ENCODE assay signal across 14 mouse cellular contexts in the genomic region with DNA sequence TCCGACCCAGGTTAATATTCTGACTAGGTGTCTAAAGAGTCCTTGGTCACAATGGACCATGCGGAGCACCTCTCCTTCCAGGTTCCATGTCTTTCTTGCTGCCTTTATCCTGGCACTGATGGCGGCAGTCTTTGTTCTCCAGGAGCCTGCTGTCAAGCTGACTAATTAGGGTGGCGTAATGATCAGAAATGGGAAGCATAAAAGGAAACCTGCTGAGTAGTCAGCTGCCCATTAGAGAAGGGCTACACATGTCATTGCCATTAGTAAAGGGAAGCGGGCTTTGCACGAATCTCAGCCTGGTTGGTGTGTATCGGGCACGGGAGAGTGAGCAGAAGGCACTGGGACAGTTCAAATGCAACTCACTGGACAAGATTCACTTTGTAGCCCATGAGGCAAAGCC.
DNase-seq lines count a peak whose midpoint lies in the region; ATAC-seq lines count a peak whose summit lies in the region.
"Had no signal": no experiment of that assay in that cellular context is flagged by ENCODE, and none has a peak within 500 bp of the region (broad histone marks: within the 10 kb centered on the region; RNA-seq: fewer than 3 reads in every experiment).

No protein-coding gene starts in this region.

- H3K9ac ChIP-seq in hindbrain, embryonic 12.5 days, result no peak overlapping the region
- H3K9ac ChIP-seq: heart, embryonic 13.5 days; liver, embryonic 14.5 days had no signal

- no peak overlapping the region for H3K4me2 ChIP-seq in hindbrain, embryonic 12.5 days (replicated peaks)
- H3K4me2 ChIP-seq: heart, embryonic 13.5 days had no signal

- 46% methylated on average over 8 of the region's 8 CpGs for WGBS in hindbrain, embryonic 12.5 days

- no peaks in the 10 kb centered on the region for H3K27me3 ChIP-seq in hindbrain, embryonic 12.5 days
- H3K27me3 ChIP-seq: heart, embryonic 13.5 days had no signal

- DNase-seq in left cerebral cortex, postnatal 4 days, result peak; percentile 35
- DNase-seq in left cerebral cortex, adult 9 months (ENCODE audit: low spot score in 2 of 2), result no peak
- peak; percentile 79 to 83 for DNase-seq in cerebellum, postnatal 14 days
- DNase-seq in retina, embryonic 14.5 days (ENCODE audit: low spot score), result peak; percentile 69
- DNase-seq in urinary bladder, postnatal 25 days (ENCODE audit: low spot score), result no peak
- no peak for DNase-seq in gastrocnemius, adult 8-10 months (ENCODE audit: low spot score in 2 of 2)
- DNase-seq in adrenal gland, adult 18-20 months (ENCODE audit: low spot score in 2 of 2), result no peak
- DNase-seq: adrenal gland, adult 8-10 months; kidney, postnatal 14 days had no signal

- intact Hi-C loops in left cerebral cortex, postnatal 4 days (cut with DNase I), result no loop called here

- no peak overlapping the region for H3K4me3 ChIP-seq in hindbrain, embryonic 12.5 days
- H3K4me3 ChIP-seq: heart, embryonic 13.5 days had no signal

- H3K27ac ChIP-seq in hindbrain, embryonic 12.5 days, result peak overlapping the region; percentile 8; the same call in 1 of the 2 replicates
- H3K27ac ChIP-seq: heart, embryonic 13.5 days; liver, embryonic 14.5 days; stomach, postnatal 0 days had no signal

- no peaks in the 10 kb centered on the region for H3K4me1 ChIP-seq in hindbrain, embryonic 12.5 days
- H3K4me1 ChIP-seq: heart, embryonic 13.5 days had no signal

- no peaks in the 10 kb centered on the region for H3K36me3 ChIP-seq in hindbrain, embryonic 12.5 days
- H3K36me3 ChIP-seq: heart, embryonic 13.5 days had no signal

- ATAC-seq in hindbrain, embryonic 12.5 days (ENCODE audit: low FRiP score), result 0 out of 2 replicates have a peak, but pooled peaks have one; percentile 46
- ATAC-seq: inflammation-experienced regulatory T-cells, adult 6 months had no signal

- H3K9me3 ChIP-seq in hindbrain, embryonic 12.5 days (replicated peaks), result no peaks in the 10 kb centered on the region
- H3K9me3 ChIP-seq: heart, embryonic 13.5 days had no signal

Comparison
In these comparisons a context has a peak if more than half of its experiments do, and no peak if none do; other contexts are left out.
1. DNase-seq: peak in left cerebral cortex, postnatal 4 days (single experiment), cerebellum, postnatal 14 days (2 of 2) and retina, embryonic 14.5 days (single experiment); none in left cerebral cortex, adult 9 months (0 of 2), urinary bladder, postnatal 25 days (single experiment), gastrocnemius, adult 8-10 months (0 of 2) and adrenal gland, adult 18-20 months (0 of 2).